Mouse (Mus musculus) embryonic facial prominence, embryonic 13.5 days (tissue): ENCODE measurements around the gene Mt1. TPM values are rescaled to one million over a fixed set of nuclear protein-coding genes. Genes with fewer than 3 reads are reported as not detected.
A peak's percentile ranks its signal among the peaks of the same experiment; 100 is the strongest.

Experiments
- ATAC-seq: fragments of 200-750 bp; cut with Nextera tagmentation; 2 replicates; pipeline ENCODE4 v1.8.0; 2017; ENCODE audit warnings: low read depth; ENCODE audit not compliant: insufficient number of reproducible peaks, insufficient read depth, low FRiP score, low TSS enrichment
- H3K27ac ChIP-seq: fragments of 300-500 bp; sonication (generic); 2 replicates; pipeline ENCODE4 v1.5.1; 2015; ENCODE audit warnings: moderate library complexity, mild to moderate bottlenecking, inconsistent platforms
- H3K27me3 ChIP-seq: fragments of 300-500 bp; sonication (generic); 2 replicates; pipeline ENCODE4 v1.6.1; 2015; ENCODE audit warnings: mild to moderate bottlenecking, inconsistent platforms
- H3K36me3 ChIP-seq: fragments of 300-500 bp; sonication (generic); 2 replicates; pipeline ENCODE4 v1.6.1; 2015; ENCODE audit warnings: mild to moderate bottlenecking, inconsistent platforms
- H3K4me1 ChIP-seq: fragments of 300-500 bp; sonication (generic); 2 replicates; pipeline ENCODE4 v1.6.1; 2015; ENCODE audit warnings: inconsistent platforms
- H3K4me2 ChIP-seq: fragments of 300-500 bp; sonication (generic); 2 replicates; pipeline ENCODE4 v1.6.1; 2015; ENCODE audit warnings: moderate library complexity, mild to moderate bottlenecking, inconsistent platforms
- H3K4me3 ChIP-seq: fragments of 300-500 bp; sonication (generic); 2 replicates; pipeline ENCODE4 v1.5.1; 2015; ENCODE audit warnings: mild to moderate bottlenecking, inconsistent platforms
- H3K9ac ChIP-seq: fragments of 300-500 bp; sonication (generic); 2 replicates; pipeline ENCODE4 v1.6.1; 2015; ENCODE audit warnings: mild to moderate bottlenecking, inconsistent platforms
- H3K9me3 ChIP-seq: fragments of 300-500 bp; sonication (generic); 2 replicates; pipeline ENCODE4 v1.6.1; 2016; ENCODE audit warnings: inconsistent platforms
- WGBS: fragments of 180-500 bp; shearing (Covaris S2); methylation state at CpG from one replicate; pipeline ENCODE4 v1.1.7; 2015; ENCODE audit warnings: mixed read lengths; 5-methylcytosine and 5-hydroxymethylcytosine counted together
- polyA plus RNA-seq: library from polyadenylated mRNA; unstranded; fragments of >200 nt; fragmentation: Nextera tagmentation; extraction: Ambion mirVana; gene quantifications from 2 replicates; pipeline ENCODE4 v1.2.1, GENCODE M21; 2015

Gene Mt1
- polyA plus RNA-seq, 1 experiment from 2014 or later, result 133 TPM

DNA sequence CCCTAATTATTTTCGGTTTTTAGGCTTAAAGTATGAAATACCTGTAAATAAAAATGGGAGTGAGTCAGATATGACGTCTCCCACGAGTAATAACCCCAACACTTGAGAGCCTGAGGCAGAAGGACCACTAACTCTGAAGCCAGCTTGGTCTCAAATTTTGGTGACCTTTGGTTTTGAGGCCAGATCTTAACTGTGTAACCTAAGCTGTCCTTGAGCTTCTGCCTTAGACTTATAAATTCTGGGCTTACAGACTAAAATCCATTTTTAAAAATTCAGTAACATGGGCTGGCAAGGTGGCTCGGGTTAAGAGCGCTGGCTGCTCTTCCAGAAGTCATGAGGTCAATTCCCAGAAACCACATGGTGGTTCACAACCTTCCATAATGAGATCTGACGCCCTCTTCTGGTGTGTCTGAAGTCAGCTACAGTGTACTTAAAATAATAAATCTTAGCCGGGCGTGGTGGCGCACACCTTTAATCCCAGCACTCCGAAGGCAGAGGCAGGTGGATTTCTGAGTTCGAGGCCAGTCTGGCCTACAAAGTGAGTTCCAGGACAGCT is 5.0 kb upstream of the Mt1 start:
- 40% methylated on average over 11 of the region's 11 CpGs for WGBS
- H3K27ac ChIP-seq, result no peak overlapping the region
- H3K9me3 ChIP-seq, result no peaks in the 10 kb centered on the region
- peaks cover 96% of the 10 kb centered on the region for H3K27me3 ChIP-seq
- H3K9ac ChIP-seq, result no peak overlapping the region
- no peak overlapping the region for H3K4me3 ChIP-seq
- peaks cover 28% of the 10 kb centered on the region for H3K4me1 ChIP-seq
- H3K4me2 ChIP-seq, result peak overlapping the region; percentile 93
- H3K36me3 ChIP-seq, result no peaks in the 10 kb centered on the region
- ATAC-seq, result no peak

DNA sequence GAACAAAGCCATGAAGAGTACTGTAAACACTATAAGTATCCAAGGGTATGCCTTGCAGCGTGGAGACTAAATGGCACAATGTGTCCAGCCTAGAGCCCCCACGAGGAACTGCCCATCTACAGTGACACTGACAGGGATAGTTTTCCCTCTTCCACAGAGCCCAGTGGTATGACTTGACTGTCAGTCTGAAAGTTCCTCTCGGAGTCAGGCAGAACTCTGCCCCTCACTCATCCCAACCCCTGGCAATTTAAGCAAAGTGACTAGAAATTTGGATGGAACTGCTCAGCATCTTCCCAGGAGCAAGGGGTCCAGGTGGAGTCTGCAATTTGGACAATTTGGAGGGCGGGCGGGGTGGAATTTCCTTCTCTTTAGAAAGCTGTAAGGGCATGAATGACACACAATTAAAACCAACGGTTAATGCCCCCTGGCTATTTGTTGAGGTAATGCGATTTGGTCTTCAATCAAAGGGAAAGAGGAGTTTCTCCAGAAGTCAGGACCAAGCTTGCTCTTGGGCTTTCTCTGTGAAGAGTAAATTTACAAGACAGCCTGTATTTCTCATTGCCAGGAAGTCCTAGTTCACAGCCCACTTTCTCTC is 4.2 kb upstream of the Mt1 start:
- peaks cover 36% of the 10 kb centered on the region for H3K4me1 ChIP-seq
- H3K36me3 ChIP-seq, result no peaks in the 10 kb centered on the region
- no peak overlapping the region for H3K4me3 ChIP-seq
- ATAC-seq, result no peak
- H3K4me2 ChIP-seq, result no peak overlapping the region
- no peak overlapping the region for H3K27ac ChIP-seq
- WGBS, result 13% methylated on average over 7 of the region's 7 CpGs
- no peak overlapping the region for H3K9ac ChIP-seq
- H3K9me3 ChIP-seq, result no peaks in the 10 kb centered on the region
- peaks cover 100% of the 10 kb centered on the region for H3K27me3 ChIP-seq

DNA sequence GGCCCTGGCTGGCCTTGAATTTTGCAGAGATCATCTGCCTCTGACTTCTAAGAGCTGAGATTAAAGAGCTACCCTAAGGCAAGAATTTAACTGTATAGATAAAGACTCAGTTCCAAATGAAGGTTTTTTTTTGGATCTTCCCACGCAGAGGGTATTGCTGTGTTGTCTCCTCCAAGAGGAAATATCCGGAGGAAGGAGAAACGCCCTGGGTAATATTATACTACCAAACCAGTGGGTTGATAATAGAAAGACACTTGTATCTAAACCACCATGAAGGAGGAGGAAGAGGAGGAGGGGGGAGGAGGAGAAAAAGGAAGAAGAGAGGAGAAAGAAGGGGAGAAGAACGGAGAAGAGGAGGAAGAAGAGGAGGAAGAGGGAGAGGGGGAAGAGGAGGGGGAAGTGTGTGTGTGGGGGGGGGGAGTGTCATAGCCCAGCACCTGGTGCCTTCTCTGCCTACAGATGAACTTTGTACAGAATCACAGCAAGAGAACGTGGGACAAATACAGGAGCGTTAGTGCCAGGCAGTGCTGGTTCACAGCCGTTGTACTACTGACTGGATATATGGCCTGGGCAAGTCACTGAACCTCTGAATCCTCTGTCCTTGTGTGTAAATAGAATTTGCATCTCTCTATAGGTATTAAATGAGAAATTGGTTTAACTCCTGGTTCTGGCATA is 1.0 kb upstream of the Mt1 start:
- no peak overlapping the region for H3K4me3 ChIP-seq
- no peak overlapping the region for H3K4me2 ChIP-seq
- H3K9ac ChIP-seq, result no peak overlapping the region
- peaks cover 98% of the 10 kb centered on the region for H3K27me3 ChIP-seq
- no peaks in the 10 kb centered on the region for H3K36me3 ChIP-seq
- no peak for ATAC-seq
- no peaks in the 10 kb centered on the region for H3K9me3 ChIP-seq
- no peak overlapping the region for H3K27ac ChIP-seq
- H3K4me1 ChIP-seq, result peaks cover 30% of the 10 kb centered on the region
- WGBS, result 44% methylated on average over 7 of the region's 7 CpGs

DNA sequence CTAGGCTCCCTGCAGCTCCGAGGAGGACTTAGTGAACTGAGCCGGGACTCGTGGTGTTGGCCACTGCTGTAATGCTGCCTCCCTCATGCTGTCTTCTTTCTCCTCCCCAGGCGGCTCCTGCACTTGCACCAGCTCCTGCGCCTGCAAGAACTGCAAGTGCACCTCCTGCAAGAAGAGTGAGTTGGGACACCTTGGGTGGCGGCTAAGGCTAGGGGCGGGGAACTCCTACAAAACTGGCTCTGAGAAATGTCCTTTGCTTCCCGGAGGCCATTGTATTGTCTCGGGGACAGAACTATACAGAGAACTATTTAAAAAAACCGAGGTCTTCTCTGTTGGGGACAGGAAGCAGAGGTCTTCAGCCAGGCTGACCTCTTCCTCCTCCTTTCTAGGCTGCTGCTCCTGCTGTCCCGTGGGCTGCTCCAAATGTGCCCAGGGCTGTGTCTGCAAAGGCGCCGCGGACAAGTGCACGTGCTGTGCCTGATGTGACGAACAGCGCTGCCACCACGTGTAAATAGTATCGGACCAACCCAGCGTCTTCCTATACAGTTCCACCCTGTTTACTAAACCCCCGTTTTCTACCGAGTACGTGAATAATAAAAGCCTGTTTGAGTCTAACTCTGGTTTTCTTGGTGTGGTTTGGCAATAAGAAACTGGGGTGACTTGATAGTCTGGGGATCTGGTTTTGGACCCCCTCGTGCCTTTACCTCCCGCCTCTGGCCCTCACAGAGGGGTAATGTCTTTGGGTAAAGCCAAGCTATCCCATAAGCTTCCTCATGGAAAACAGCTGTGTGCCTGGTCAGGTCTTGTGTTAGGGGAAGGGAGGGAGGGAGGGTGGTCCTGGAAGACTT is 1.1 kb downstream of the Mt1 start:
- Histone ChIP-seq H3K9ac (peak overlapping the region; percentile 67; the same call in 1 of the 2 replicates), H3K4me2 (peak overlapping the region; percentile 83), H3K4me3 (peak overlapping the region; percentile 50), H3K4me1 (peaks cover 39% of the 10 kb centered on the region), H3K36me3 (no peaks in the 10 kb centered on the region), H3K9me3 (no peaks in the 10 kb centered on the region), H3K27me3 (peaks cover 98% of the 10 kb centered on the region), H3K27ac (no peak overlapping the region)
- WGBS, result 2% methylated on average over 25 of the region's 25 CpGs
- no peak for ATAC-seq

DNA sequence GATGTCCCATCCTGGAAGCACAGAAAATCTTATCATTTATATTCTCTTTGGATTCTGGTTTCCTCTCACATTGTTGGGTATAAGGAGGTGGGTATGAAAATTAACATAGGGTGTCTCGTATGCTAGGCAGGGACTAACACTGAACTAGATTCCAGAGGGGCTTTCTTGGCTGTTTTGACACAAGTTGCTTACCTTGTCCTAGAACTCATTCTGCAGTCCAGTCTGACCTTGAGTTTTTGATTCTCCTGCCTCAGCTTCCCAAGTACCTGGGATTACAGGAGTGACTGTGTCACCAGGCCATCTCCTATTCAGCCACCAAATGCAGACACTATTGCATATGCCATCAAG is 1.7 kb downstream of the Mt1 start:
- Histone ChIP-seq H3K9me3 (no peaks in the 10 kb centered on the region), H3K4me2 (0 out of 2 replicates have a peak overlapping the region, but pooled peaks have one; percentile 83), H3K4me3 (no peak overlapping the region), H3K9ac (no peak overlapping the region), H3K4me1 (peaks cover 39% of the 10 kb centered on the region), H3K27ac (no peak overlapping the region), H3K36me3 (no peaks in the 10 kb centered on the region), H3K27me3 (peaks cover 98% of the 10 kb centered on the region)
- WGBS, result 69% methylated on average over 1 of the region's 1 CpGs
- no peak for ATAC-seq

DNA sequence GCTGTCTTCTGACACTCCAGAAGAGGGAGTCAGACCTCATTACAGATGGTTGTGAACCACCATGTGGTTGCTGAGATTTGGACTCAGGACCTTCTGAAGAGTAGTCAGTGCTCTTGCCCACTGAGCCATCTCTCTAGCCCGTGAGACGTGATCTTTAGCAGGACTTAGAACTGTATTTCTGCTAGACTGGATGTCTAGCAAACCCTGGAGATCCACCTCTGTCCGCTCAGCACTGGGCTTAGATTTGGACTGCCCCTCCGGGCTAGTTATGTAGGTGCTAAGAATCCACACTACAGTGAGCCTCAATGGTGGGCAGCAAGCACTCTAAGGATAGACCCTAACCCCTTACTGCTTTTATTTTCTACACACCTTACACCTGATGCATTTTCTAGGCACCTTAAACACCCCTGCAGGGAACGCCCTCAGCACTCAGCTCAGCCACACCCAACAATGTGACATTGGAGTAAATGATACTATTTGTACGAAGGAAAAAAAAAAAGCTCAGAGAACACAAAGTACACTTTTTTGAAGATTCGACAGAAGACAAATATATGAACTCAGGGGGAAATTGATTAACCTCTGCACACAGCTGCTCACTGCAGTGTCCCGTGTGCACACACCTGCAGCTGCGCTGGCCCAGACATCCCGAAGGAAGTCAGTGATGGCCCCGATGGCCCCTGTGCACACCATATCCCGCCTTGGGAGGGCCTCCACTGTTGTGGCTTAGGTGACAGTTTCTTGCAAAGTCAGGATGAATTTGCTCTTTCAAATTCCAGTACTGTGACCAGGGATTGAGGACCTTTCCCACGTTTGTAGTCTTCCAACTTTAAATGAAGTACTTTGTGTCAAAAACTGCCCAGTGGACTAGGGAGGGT is 3.4 kb downstream of the Mt1 start:
- WGBS, result 61% methylated on average over 13 of the region's 13 CpGs
- no peaks in the 10 kb centered on the region for H3K9me3 ChIP-seq

DNA sequence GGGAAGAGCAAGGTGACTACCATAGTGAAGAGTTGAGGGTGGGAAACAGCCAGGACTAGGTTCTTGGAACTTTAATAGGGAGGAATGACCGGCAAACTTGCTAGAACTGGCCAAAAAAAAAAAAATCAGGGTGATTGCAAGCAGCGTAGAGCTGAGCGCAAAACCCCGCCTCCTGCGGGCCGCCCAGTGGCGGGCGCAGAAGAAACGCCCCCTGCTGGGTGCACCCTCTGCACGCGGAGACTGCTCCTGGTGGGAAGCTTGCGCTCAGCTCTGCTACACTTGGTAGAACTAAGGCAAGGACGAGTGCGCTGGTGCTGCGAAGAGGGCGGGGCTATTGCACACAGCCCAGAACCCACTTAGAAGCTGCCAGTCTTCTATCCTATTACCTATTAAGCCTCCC is 4.2 kb downstream of the Mt1 start:
- Histone ChIP-seq H3K4me3 (peak overlapping the region; percentile 29), H3K27me3 (peaks cover 98% of the 10 kb centered on the region), H3K4me2 (peak overlapping the region; percentile 56), H3K9ac (no peak overlapping the region), H3K4me1 (peaks cover 57% of the 10 kb centered on the region), H3K36me3 (no peaks in the 10 kb centered on the region), H3K9me3 (no peaks in the 10 kb centered on the region), H3K27ac (no peak overlapping the region)
- ATAC-seq, result peak; percentile 26; the same call in 1 of the 2 replicates
- WGBS, result under 1% methylated on average over 16 of the region's 16 CpGs

More for the DNA sequence above, 3.4 kb downstream of the Mt1 start:
- Histone ChIP-seq H3K36me3 (no peaks in the 10 kb centered on the region), H3K9ac (no peak overlapping the region), H3K4me2 (peak overlapping the region; percentile 56), H3K4me1 (peaks cover 53% of the 10 kb centered on the region), H3K27me3 (peaks cover 98% of the 10 kb centered on the region), H3K27ac (no peak overlapping the region), H3K4me3 (peak overlapping the region; percentile 29)
- ATAC-seq, result no peak

DNA sequence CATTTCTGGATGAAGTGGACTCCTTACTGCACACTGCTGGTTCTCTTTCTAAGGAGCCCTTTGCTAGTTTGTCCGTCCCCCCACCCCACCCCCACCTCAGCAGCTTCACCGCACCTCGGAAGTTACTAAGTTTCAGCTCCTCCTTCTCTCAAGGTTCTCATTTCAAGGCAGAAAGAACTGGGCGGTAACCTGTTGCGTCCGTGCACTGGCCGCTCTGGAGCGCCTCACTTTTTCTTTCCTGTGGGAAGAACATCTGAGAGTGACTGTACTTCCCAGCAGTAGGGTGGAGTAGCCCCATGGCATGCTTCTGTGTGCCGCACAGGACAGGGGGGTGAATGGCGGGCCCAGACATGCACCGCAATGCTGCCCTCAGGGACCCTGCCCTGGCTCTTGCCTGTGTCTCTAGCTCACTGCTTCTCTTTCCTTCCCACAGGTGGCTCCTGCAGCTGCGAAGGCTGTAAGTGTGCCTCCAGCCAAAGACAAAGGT is 5.5 kb downstream of the Mt1 start:
- no peak overlapping the region for H3K9ac ChIP-seq
- WGBS, result 13% methylated on average over 12 of the region's 12 CpGs

DNA sequence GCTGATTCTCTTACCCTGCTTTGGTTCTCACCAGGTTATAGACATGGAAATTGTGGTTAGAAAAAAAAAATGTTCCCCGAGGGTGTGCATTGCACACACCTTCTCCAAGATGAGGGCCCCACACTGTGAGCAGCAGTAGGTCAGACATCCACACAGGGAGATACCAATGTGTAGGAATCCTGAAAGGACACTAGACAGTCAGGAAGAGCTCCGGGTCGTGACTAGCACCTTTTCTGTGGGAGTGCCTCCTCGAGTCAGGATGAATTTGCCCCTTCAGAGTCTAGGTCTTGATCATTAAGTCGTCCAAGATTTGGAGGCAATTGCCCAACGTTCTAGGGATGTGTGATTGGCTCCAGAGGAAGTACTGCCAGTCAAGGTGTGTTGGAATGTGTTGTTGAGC is 6.9 kb downstream of the Mt1 start:
- ATAC-seq, result no peak
- WGBS, result 59% methylated on average over 6 of the region's 6 CpGs
- no peaks in the 10 kb centered on the region for H3K36me3 ChIP-seq
- H3K27ac ChIP-seq, result no peak overlapping the region
- H3K9me3 ChIP-seq, result no peaks in the 10 kb centered on the region
- no peak overlapping the region for H3K4me3 ChIP-seq
- no peak overlapping the region for H3K9ac ChIP-seq
- H3K27me3 ChIP-seq, result peaks cover 91% of the 10 kb centered on the region
- no peak overlapping the region for H3K4me2 ChIP-seq
- H3K4me1 ChIP-seq, result peaks cover 46% of the 10 kb centered on the region

More for the DNA sequence above, 5.5 kb downstream of the Mt1 start:
- Histone ChIP-seq H3K36me3 (no peaks in the 10 kb centered on the region), H3K9me3 (no peaks in the 10 kb centered on the region), H3K4me1 (peaks cover 52% of the 10 kb centered on the region), H3K4me3 (no peak overlapping the region), H3K27ac (0 out of 2 replicates have a peak overlapping the region, but pooled peaks have one; percentile 40), H3K27me3 (peaks cover 97% of the 10 kb centered on the region), H3K4me2 (peak overlapping the region; percentile 15)
- 0 out of 2 replicates have a peak, but pooled peaks have one; percentile 22 for ATAC-seq

DNA sequence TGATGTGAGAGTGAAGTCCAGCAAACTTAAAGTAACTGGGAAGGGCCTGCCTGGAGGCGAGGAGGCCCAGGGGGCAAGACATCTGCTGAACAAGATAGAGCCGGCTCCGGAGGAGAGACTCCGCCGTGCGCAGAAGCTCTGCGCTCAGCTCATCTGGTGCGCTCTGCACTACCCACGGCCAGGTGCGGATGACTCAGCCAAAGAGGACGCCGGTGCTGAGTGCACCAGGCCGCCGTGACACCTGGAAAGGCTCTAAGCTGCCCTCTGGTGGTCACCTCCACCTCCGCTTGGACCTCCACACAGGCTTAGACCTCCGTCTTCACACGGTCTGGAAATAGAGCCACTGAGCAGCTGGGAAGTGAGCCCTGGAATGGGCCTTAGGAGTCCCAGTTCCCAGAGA is 7.7 kb downstream of the Mt1 start:
- Histone ChIP-seq H3K4me1 (peaks cover 53% of the 10 kb centered on the region), H3K4me2 (peak overlapping the region; percentile 36), H3K36me3 (no peaks in the 10 kb centered on the region), H3K9ac (no peak overlapping the region), H3K9me3 (no peaks in the 10 kb centered on the region), H3K27me3 (peaks cover 86% of the 10 kb centered on the region), H3K4me3 (peak overlapping the region; percentile 2; the same call in 1 of the 2 replicates), H3K27ac (no peak overlapping the region)
- 2% methylated on average over 17 of the region's 17 CpGs for WGBS
- ATAC-seq, result peak; percentile 69
